Mouse (Mus musculus) MEL (cell line): ENCODE results near the gene Ass1.

ENCODE experiments used
- CTCF ChIP-seq, 3 experiments: IDR thresholded peaks in 2 of 3; conservative IDR thresholded peaks in 1 of 3; 2 replicates each; pipeline ENCODE4 v1.5.1; 2011 to 2012; ENCODE audit warnings: low read length in 3 of 3, low read depth in 2 of 3, mild to moderate bottlenecking in 2 of 3, improper control_type of control experiment in 1 of 3, inconsistent platforms in 1 of 3, mixed read lengths in 1 of 3, moderate library complexity in 1 of 3; ENCODE audit not compliant: control insufficient read depth in 1 of 3, insufficient read depth in 1 of 3, poor library complexity in 1 of 3, severe bottlenecking in 1 of 3
- E2F4 ChIP-seq: IDR thresholded peaks from 2 replicates; pipeline ENCODE4 v1.6.1; 2011; ENCODE audit warnings: low read depth, low read length, improper control_type of control experiment, borderline replicate concordance
- KAT2A ChIP-seq: conservative IDR thresholded peaks from 2 replicates; pipeline ENCODE4 v1.6.1; 2012; ENCODE audit warnings: low read depth, low read length, improper control_type of control experiment, inconsistent platforms
- MAX ChIP-seq: IDR thresholded peaks from 2 replicates; pipeline ENCODE4 v1.6.1; 2011; ENCODE audit warnings: low read length, improper control_type of control experiment
- MAZ ChIP-seq: IDR thresholded peaks from 2 replicates; pipeline ENCODE4 v1.6.1; 2012; ENCODE audit warnings: low read depth, mild to moderate bottlenecking, inconsistent platforms, low read length, improper control_type of control experiment
- NELFE ChIP-seq: IDR thresholded peaks from 2 replicates; pipeline ENCODE4 v1.6.1; 2011; ENCODE audit warnings: low read depth, low read length, improper control_type of control experiment
- NRF1 ChIP-seq: IDR thresholded peaks from 2 replicates; pipeline ENCODE4 v1.6.1; 2014; ENCODE audit warnings: low read depth, mild to moderate bottlenecking, inconsistent platforms, low read length, improper control_type of control experiment, moderate library complexity; ENCODE audit not compliant: poor library complexity, insufficient read depth, severe bottlenecking
- POLR2A ChIP-seq, 2 experiments: IDR thresholded peaks; 2 replicates each; pipeline ENCODE4 v1.6.1; 2011 to 2012; ENCODE audit warnings: low read length in 2 of 2, mild to moderate bottlenecking in 2 of 2, control low read depth in 1 of 2, improper control_type of control experiment in 1 of 2, low read depth in 1 of 2, moderate library complexity in 1 of 2; ENCODE audit not compliant: control insufficient read depth in 1 of 2, insufficient read depth in 1 of 2, poor library complexity in 1 of 2
- RAD21 ChIP-seq: IDR thresholded peaks from 2 replicates; pipeline ENCODE4 v1.6.1; 2011; ENCODE audit warnings: mild to moderate bottlenecking, low read depth, low read length, improper control_type of control experiment
- TCF12 ChIP-seq: IDR thresholded peaks from 2 replicates; pipeline ENCODE4 v1.6.1; 2014; ENCODE audit warnings: low read depth, mild to moderate bottlenecking, inconsistent platforms, low read length, improper control_type of control experiment, moderate library complexity
- ZNF384 ChIP-seq: IDR thresholded peaks from 2 replicates; pipeline ENCODE4 v1.6.1; 2012; ENCODE audit warnings: low read depth, mild to moderate bottlenecking, inconsistent platforms, low read length, improper control_type of control experiment

DNA sequence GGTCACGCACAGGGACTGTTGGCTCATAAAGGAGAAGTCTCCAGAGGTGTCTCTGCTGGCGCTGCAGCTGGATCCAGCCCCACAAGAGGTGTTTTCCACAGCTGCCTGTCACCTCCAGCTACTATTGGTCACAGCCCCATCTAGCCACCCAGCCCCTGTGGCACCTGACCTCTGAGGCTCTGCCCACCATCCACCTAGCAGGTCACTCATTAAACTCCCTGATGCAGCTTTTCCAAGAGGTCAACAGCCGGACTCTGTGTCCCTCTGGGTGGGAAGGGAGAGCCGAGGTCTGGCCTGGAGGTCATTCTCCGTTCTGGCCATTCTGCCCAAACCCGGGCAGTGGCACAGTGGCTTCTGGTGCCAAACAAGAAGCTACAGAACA is 5.5 kb upstream of the Ass1 start:
- TF ChIP-seq RAD21 (no peak), MAZ (no peak), POLR2A (IDR thresholded peaks at IDR 0.05; ENCODE audit: control insufficient read depth in 1 of 2, insufficient read depth in 1 of 2, low read depth in 1 of 2, low read length in 2 of 2, poor library complexity in 1 of 2) (no peak), CTCF (IDR thresholded peaks at IDR 0.05 in 2 of 3, conservative IDR thresholded peaks at IDR 0.05 in 1 of 3; ENCODE audit: control insufficient read depth in 1 of 3, insufficient read depth in 1 of 3, low read depth in 2 of 3, low read length in 3 of 3, poor library complexity in 1 of 3, severe bottlenecking in 1 of 3) (no peak), E2F4 (no peak), MAX (no peak), TCF12 (no peak), NELFE (no peak), KAT2A (no peak), NRF1 (no peak), ZNF384 (no peak)
